Mouse (Mus musculus): ENCODE measurements around the gene Sp3. TPM values are rescaled to one million over a fixed set of nuclear protein-coding genes. Genes with fewer than 3 reads are reported as not detected.
"Not testable (repeated sequence)": the region's sequence is repeated elsewhere in the genome, so short reads cannot be mapped to it uniquely, and the experiment has no call there.

The Sp3 gene
- 46.4 and 47.5 TPM in 2 replicates for polyA plus RNA-seq (2016; fragmentation: Nextera tagmentation; extraction: Ambion mirVana)

DNA sequence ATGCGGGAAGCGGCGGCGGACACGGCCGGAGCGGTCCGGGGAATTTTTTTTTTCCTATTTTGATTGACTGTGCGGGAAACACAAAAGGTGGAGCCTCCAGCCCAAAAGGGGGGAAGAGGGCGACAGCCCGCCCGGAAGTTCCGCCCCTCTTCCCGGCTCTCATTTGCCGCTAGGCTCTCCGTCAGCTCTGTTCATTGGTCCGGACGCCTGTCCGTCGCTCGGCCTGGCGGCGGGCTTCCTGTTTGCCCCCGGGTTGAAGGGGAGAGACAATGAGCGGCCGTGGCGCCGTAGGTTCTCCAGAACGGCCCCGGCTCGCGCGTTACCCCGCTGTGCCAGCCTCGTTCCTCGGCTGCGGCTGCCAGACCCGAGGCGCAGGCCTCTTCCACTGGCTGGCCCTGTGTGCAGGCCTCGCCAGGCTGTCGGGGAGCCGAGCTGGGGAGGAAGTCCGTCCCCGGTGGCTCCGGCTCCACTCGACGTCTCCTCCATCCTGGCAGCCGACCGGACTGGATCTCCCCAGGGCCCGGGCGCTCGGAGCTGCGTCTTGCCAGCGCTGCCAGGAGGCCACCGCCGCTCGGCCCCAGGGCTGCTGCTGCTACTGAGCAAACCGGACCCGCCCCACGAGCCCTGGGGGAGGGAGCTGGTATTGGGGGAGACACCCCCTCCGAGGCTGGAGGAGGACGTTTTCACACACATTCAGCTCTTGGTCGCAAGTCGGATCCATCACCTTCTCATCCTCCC, at the start of gene Sp3:
TSS of gene Sp3 (minus strand) at position 110 of the 738 bp plus-strand sequence.
- DNase-seq (ENCODE audit: extremely low spot score, low spot score), result peak; percentile 97
- Histone ChIP-seq H3K4me1 (peaks cover 32% of the 10 kb centered on the region), H3K4me3 (peak within 1 kb of the TSS; percentile 71), H3K27me3 (ENCODE audit: poor library complexity, severe bottlenecking) (no peaks in the 10 kb centered on the region), H3K9me3 (no peaks in the 10 kb centered on the region), H3K36me3 (replicated peaks) (peaks cover 13% of the 10 kb centered on the region), H3K27ac (peak within 1 kb of the TSS; percentile 99)
- under 1% methylated on average over 61 of the region's 64 CpGs for WGBS

DNA sequence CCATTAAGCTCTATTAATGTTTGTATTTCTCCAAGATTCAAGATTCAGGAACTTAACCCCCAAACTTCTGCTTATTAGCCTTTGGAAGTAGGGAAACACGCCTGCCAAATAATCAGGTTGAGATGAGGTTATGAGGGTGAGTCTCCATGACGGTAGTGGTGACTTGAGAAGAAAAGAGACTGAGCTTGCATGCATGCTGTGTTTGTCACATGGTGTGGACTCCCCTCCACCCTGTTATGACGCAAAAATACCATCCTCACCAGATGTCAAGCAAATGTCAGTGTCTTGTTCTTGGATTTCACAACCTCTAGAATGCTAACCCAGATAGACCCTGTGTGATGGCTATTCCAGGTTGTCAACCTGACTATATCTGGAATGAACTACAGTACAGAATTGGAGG, 49.6 kb upstream of the Sp3 start:
- Histone ChIP-seq H3K4me3 (no peak overlapping the region), H3K27ac (no peak overlapping the region), H3K4me1 (peaks cover 10% of the 10 kb centered on the region; the same call in 1 of the 2 replicates), H3K36me3 (replicated peaks) (no peaks in the 10 kb centered on the region), H3K9me3 (no peaks in the 10 kb centered on the region; the same call in 1 of the 2 replicates), H3K27me3 (ENCODE audit: poor library complexity, severe bottlenecking) (no peaks in the 10 kb centered on the region)
- DNase-seq (ENCODE audit: extremely low spot score, low spot score), result no peak
- 93% methylated on average over 3 of the region's 3 CpGs for WGBS

GRCm38 (mm10) chr2:73028019-73028418, 47.8 kb upstream of the Sp3 start:
- H3K36me3 ChIP-seq (replicated peaks), result no peaks in the 10 kb centered on the region
- 92% methylated on average over 3 of the region's 3 CpGs for WGBS
- DNase-seq (ENCODE audit: extremely low spot score, low spot score), result no peak
- 0 out of 2 replicates have a peak, but pooled peaks cover 4% of the 10 kb centered on the region for H3K4me1 ChIP-seq
- no peak overlapping the region for H3K27ac ChIP-seq
- no peaks in the 10 kb centered on the region for H3K27me3 ChIP-seq (ENCODE audit: poor library complexity, severe bottlenecking)
- no peaks in the 10 kb centered on the region; the same call in 1 of the 2 replicates for H3K9me3 ChIP-seq
- H3K4me3 ChIP-seq, result no peak overlapping the region

DNA sequence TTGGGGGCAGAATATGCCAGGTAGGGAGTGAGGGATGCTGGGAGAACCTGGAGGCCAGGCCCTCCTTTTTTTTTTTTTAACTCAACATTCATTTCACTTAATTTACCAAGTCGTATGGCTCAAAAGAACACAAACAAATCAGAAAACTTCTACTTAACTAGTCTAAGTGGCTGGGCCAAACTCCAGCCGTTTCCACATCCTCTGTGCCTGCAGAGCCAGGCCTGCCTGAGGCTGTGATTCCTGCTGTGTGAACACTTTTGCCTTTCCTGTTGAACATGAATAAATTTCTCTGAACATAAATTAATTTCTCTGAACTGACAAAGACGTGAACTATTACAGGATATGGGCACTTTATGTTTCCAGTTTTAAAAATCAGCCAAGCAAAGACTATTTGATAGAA, 46.9 kb upstream of the Sp3 start:
- H3K27ac ChIP-seq, result no peak overlapping the region
- no peaks in the 10 kb centered on the region for H3K36me3 ChIP-seq (replicated peaks)
- H3K4me3 ChIP-seq, result no peak overlapping the region
- H3K27me3 ChIP-seq (ENCODE audit: poor library complexity, severe bottlenecking), result no peaks in the 10 kb centered on the region
- 71% methylated on average over 3 of the region's 3 CpGs for WGBS
- no peaks in the 10 kb centered on the region; the same call in 1 of the 2 replicates for H3K9me3 ChIP-seq
- 0 out of 2 replicates have a peak, but pooled peaks cover 4% of the 10 kb centered on the region for H3K4me1 ChIP-seq
- no peak for DNase-seq (ENCODE audit: extremely low spot score, low spot score)

DNA sequence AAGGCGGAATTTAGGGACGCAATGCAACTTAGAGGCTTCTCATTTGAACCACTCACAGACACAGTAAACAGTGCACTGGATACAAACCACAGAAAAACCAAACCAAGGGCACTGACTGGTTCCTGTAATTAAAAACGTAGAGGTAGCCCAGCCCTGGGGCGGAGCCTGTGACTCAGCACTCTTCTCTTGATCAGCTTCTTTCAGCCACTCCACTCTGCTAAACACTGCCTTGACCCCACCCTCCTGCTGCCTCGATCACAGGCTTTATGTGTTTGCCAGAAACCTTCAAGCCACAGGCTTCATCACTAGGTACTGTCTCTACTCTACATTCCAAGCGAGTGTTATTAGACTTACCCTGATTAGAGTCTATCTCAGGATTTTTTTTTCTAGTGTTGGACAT, 43.6 kb upstream of the Sp3 start:
- H3K9me3 ChIP-seq, result no peaks in the 10 kb centered on the region
- no peak overlapping the region for H3K4me3 ChIP-seq
- no peaks in the 10 kb centered on the region for H3K36me3 ChIP-seq (replicated peaks)
- WGBS, result 49% methylated on average over 6 of the region's 6 CpGs
- H3K4me1 ChIP-seq, result 0 out of 2 replicates have a peak, but pooled peaks cover 4% of the 10 kb centered on the region
- H3K27me3 ChIP-seq (ENCODE audit: poor library complexity, severe bottlenecking), result no peaks in the 10 kb centered on the region
- no peak for DNase-seq (ENCODE audit: extremely low spot score, low spot score)
- H3K27ac ChIP-seq, result no peak overlapping the region

- 88% methylated on average over 6 of the region's 6 CpGs for WGBS
- Histone ChIP-seq H3K9me3 (no peaks in the 10 kb centered on the region), H3K27ac (no peak overlapping the region), H3K36me3 (replicated peaks) (no peaks in the 10 kb centered on the region), H3K4me1 (0 out of 2 replicates have a peak, but pooled peaks cover 4% of the 10 kb centered on the region), H3K27me3 (ENCODE audit: poor library complexity, severe bottlenecking) (no peaks in the 10 kb centered on the region), H3K4me3 (no peak overlapping the region)
- no peak for DNase-seq (ENCODE audit: extremely low spot score, low spot score)
These were observed 40.8 kb upstream of the Sp3 start for GRCm38 (mm10) chr2:73021046-73021445.

DNA sequence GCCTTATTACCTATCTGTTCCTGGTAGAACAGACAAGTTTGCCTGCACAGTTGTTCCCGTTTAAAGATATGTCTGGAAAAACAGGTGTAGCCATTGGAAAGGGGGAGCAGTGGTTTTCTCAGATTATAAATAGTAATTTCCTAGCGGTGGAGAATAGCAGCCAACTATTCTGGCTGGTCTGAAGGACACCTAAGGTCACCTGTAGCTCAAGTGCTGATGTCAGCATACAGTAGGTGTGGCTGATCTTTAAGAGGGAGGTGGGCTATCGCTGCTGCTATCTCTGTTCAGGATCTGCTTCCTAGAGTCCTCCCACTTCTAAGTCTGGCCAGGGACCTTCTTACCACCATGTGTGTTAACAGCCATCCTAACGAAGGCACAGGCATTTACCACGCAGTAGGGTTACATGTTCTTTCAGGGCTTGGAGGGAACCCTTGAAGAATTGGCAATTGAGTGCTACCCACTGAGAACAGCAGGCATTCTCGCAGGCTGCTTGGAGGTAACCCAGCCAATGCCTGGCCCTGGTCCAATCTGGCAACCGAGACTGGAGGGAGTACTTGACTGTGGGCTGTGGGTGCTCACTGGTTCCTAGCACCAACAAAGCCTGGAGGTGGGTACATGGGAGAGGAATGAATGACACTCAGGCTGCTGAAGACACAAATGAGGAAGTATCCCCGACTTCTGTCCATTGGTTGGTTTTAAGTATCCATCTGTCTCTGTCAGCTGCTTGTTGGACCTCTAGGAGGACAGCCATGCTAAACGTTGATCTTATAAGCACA, 39.3 kb upstream of the Sp3 start:
- H3K4me3 ChIP-seq, result no peak overlapping the region
- no peak for DNase-seq (ENCODE audit: extremely low spot score, low spot score)
- 86% methylated on average over 9 of the region's 9 CpGs for WGBS
- no peaks in the 10 kb centered on the region for H3K27me3 ChIP-seq (ENCODE audit: poor library complexity, severe bottlenecking)
- H3K27ac ChIP-seq, result no peak overlapping the region
- H3K4me1 ChIP-seq, result 0 out of 2 replicates have a peak, but pooled peaks cover 4% of the 10 kb centered on the region
- H3K36me3 ChIP-seq (replicated peaks), result no peaks in the 10 kb centered on the region
- no peaks in the 10 kb centered on the region for H3K9me3 ChIP-seq

GRCm38 (mm10) chr2:73014063-73014462, 33.8 kb upstream of the Sp3 start:
- H3K9me3 ChIP-seq, result peaks cover 21% of the 10 kb centered on the region
- H3K4me1 ChIP-seq; H3K4me3 ChIP-seq; DNase-seq (ENCODE audit: extremely low spot score, low spot score); H3K36me3 ChIP-seq (replicated peaks); H3K27me3 ChIP-seq (ENCODE audit: poor library complexity, severe bottlenecking); H3K27ac ChIP-seq: not testable (repeated sequence)
- WGBS, result 92% methylated on average over 9 of the region's 9 CpGs

GRCm38 (mm10) chr2:73012636-73013035, 32.4 kb upstream of the Sp3 start:
- WGBS, result 74% methylated on average over 20 of the region's 20 CpGs
- no peak for DNase-seq (ENCODE audit: extremely low spot score, low spot score)
- peaks cover 21% of the 10 kb centered on the region for H3K9me3 ChIP-seq

GRCm38 (mm10) chr2:73007472-73007871, 27.2 kb upstream of the Sp3 start:
- WGBS, result 93% methylated on average over 9 of the region's 9 CpGs
- Histone ChIP-seq H3K4me1 (peaks cover 33% of the 10 kb centered on the region), H3K27me3 (ENCODE audit: poor library complexity, severe bottlenecking) (no peaks in the 10 kb centered on the region), H3K27ac (no peak overlapping the region), H3K36me3 (replicated peaks) (no peaks in the 10 kb centered on the region), H3K9me3 (peaks cover 21% of the 10 kb centered on the region), H3K4me3 (no peak overlapping the region)
- no peak for DNase-seq (ENCODE audit: extremely low spot score, low spot score)

More at GRCm38 (mm10) chr2:73012636-73013035, 32.4 kb upstream of the Sp3 start:
- Histone ChIP-seq H3K27ac (no peak overlapping the region), H3K4me3 (no peak overlapping the region), H3K4me1 (no peaks in the 10 kb centered on the region), H3K27me3 (ENCODE audit: poor library complexity, severe bottlenecking) (no peaks in the 10 kb centered on the region), H3K36me3 (replicated peaks) (no peaks in the 10 kb centered on the region)

DNA sequence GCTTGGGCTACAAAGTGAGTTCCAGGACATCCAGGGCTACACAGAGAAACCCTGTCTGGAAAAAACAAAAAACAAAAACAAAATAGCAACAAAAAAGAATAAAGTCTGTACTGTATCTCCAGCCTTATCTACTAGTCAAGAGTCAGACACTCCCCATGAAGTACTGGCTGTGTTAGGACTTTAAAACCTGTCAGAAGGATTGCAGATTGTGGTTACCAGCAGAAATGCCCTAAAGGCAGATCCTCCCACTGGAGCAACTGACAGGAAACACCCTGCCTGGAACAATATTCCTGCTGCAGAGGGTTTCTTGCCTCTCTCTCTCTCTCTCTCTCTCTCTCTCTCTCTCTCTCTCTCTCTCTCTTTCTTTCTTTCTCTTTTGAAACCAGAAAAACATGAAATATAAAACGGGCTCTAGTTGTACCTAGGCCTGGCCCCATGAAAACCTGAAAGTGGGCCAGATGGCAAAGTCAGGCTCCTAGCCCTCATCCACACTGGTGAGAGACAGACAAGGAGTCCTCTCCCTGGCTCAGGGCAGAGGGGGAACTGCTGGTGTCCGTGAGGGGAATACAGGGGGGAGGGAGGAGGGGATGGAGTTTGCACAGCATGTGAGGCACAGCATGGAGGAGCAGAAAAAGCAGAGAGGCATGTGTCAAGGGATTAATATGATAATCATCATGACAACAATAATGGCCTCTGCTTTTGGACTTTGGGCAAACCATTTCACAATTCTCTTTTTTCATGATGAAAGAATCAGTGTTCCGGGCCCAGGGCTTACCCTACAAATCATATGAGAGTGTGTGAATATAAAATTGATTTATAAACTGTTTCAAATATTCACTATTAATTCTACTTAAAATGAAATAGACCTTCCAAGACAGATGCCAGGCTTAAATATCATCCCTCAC, 25.6 kb upstream of the Sp3 start:
- Histone ChIP-seq H3K4me3 (no peak overlapping the region), H3K9me3 (peaks cover 12% of the 10 kb centered on the region), H3K27ac (peak overlapping the region; percentile 49), H3K4me1 (peaks cover 33% of the 10 kb centered on the region), H3K27me3 (ENCODE audit: poor library complexity, severe bottlenecking) (no peaks in the 10 kb centered on the region), H3K36me3 (replicated peaks) (no peaks in the 10 kb centered on the region)
- DNase-seq (ENCODE audit: extremely low spot score, low spot score), result no peak
- WGBS, result 59% methylated on average over 3 of the region's 3 CpGs

All from forebrain, embryonic 10.5 days (tissue).